Mouse (Mus musculus) spleen, adult 2 months (tissue): ENCODE measurements at regions not wholly inside any gene's neighbourhood (a gene's known extent, or its start where the extent isn't known, plus 50 kb on each side); places are given as distances from the start of the nearest gene placed in this dataset.
A peak's percentile ranks its signal among the peaks of the same experiment; 100 is the strongest.

Experiments used
- DNase-seq, 2 experiments: peaks; one replicate each; pipeline versions ENCODE4 v3.0.0 to v3.0.0-alpha.2; 2012 to 2021; ENCODE audit warnings: low spot score in 2 of 2, low read depth in 1 of 2
- H3K27ac ChIP-seq: fragments of 200-500 bp; 2 replicates; pipeline ENCODE4 v1.5.1; 2012; ENCODE audit warnings: low read length, inconsistent platforms; ENCODE audit not compliant: insufficient read depth
- H3K27me3 ChIP-seq: fragments of 200-500 bp; 2 replicates; pipeline ENCODE4 v1.6.1; 2012; ENCODE audit warnings: mild to moderate bottlenecking, moderate library complexity, low read length, inconsistent platforms; ENCODE audit not compliant: control insufficient read depth, insufficient read depth
- H3K36me3 ChIP-seq: fragments of 200-500 bp; 2 replicates; pipeline ENCODE4 v1.6.1; 2012; ENCODE audit warnings: mild to moderate bottlenecking, low read length, inconsistent platforms; ENCODE audit not compliant: control insufficient read depth, insufficient read depth
- H3K4me1 ChIP-seq: fragments of 200-500 bp; 2 replicates; pipeline ENCODE4 v1.6.1; 2011; ENCODE audit warnings: inconsistent platforms; ENCODE audit not compliant: control insufficient read depth, insufficient read depth, insufficient read length
- H3K4me3 ChIP-seq: fragments of 200-500 bp; 2 replicates; pipeline ENCODE4 v1.5.1; 2011; ENCODE audit warnings: mild to moderate bottlenecking, inconsistent platforms; ENCODE audit not compliant: insufficient read depth, insufficient read length; ENCODE audit errors: extremely low read depth
- CTCF ChIP-seq: fragments of 200-500 bp; IDR thresholded peaks from 2 replicates; pipeline ENCODE4 v1.5.1; 2011; ENCODE audit warnings: mild to moderate bottlenecking, inconsistent platforms; ENCODE audit not compliant: insufficient read depth, insufficient read length, insufficient replicate concordance; ENCODE audit errors: extremely low read depth
- POLR2A ChIP-seq: fragments of 200-500 bp; IDR thresholded peaks from 2 replicates; pipeline ENCODE4 v1.6.1; 2011; ENCODE audit warnings: low read depth, low read length, inconsistent platforms
- WGBS: fragments of 180-500 bp; shearing (Covaris S2); methylation state at CpG from one replicate; pipeline ENCODE4 v1.1.7; 2018; 5-methylcytosine and 5-hydroxymethylcytosine counted together

- Histone ChIP-seq H3K27ac (peak overlapping the region; percentile 25; the same call in 1 of the 2 replicates), H3K27me3 (no peaks in the 10 kb centered on the region), H3K4me3 (peak overlapping the region; percentile 16), H3K36me3 (no peaks in the 10 kb centered on the region), H3K4me1 (peaks cover 12% of the 10 kb centered on the region; the same call in 1 of the 2 replicates)
- DNase-seq = peak; percentile 5 to 14
- 9% methylated on average over 4 of the region's 4 CpGs for WGBS
- no peak for TF ChIP-seq CTCF
- TF ChIP-seq POLR2A = no peak
Measured at GRCm38 (mm10) chr17:44432524-44433295, 244.3 kb downstream of the Clic5 start.

GRCm38 (mm10) chr17:44433296-44433653, 244.9 kb downstream of the Clic5 start:
- DNase-seq = no peak
- Histone ChIP-seq H3K4me3 (no peak overlapping the region), H3K36me3 (no peaks in the 10 kb centered on the region), H3K27me3 (no peaks in the 10 kb centered on the region), H3K27ac (no peak overlapping the region), H3K4me1 (peaks cover 12% of the 10 kb centered on the region; the same call in 1 of the 2 replicates)
- TF ChIP-seq CTCF (no peak), POLR2A (no peak)

- Histone ChIP-seq H3K36me3 (no peaks in the 10 kb centered on the region), H3K4me1 (peaks cover 12% of the 10 kb centered on the region; the same call in 1 of the 2 replicates), H3K4me3 (no peak overlapping the region), H3K27ac (no peak overlapping the region), H3K27me3 (no peaks in the 10 kb centered on the region)
- DNase-seq = no peak
- 53% methylated on average over 9 of the region's 9 CpGs for WGBS
- TF ChIP-seq POLR2A (no peak), CTCF (no peak)
Measured at GRCm38 (mm10) chr17:44436536-44437043, 248.2 kb downstream of the Clic5 start.

- H3K4me1 ChIP-seq = peaks cover 4% of the 10 kb centered on the region; the same call in 1 of the 2 replicates
- no peak for DNase-seq
Measured at GRCm38 (mm10) chr17:44438526-44438925, 250.1 kb downstream of the Clic5 start.

GRCm38 (mm10) chr17:44443460-44443859, 255.1 kb downstream of the Clic5 start:
- Histone ChIP-seq H3K4me3 (no peak overlapping the region), H3K36me3 (no peaks in the 10 kb centered on the region), H3K4me1 (no peaks in the 10 kb centered on the region), H3K27ac (no peak overlapping the region), H3K27me3 (no peaks in the 10 kb centered on the region)
- TF ChIP-seq CTCF (no peak), POLR2A (no peak)
- no peak for DNase-seq
- WGBS = 91% methylated on average over 11 of the region's 11 CpGs

More at GRCm38 (mm10) chr17:44438526-44438925, 250.1 kb downstream of the Clic5 start:
- no peaks in the 10 kb centered on the region for H3K36me3 ChIP-seq
- TF ChIP-seq CTCF (no peak), POLR2A (no peak)
- no peak overlapping the region for H3K4me3 ChIP-seq
- H3K27me3 ChIP-seq = no peaks in the 10 kb centered on the region
- H3K27ac ChIP-seq = no peak overlapping the region

- Histone ChIP-seq H3K4me1 (no peaks in the 10 kb centered on the region), H3K4me3 (no peak overlapping the region), H3K36me3 (no peaks in the 10 kb centered on the region), H3K27ac (no peak overlapping the region), H3K27me3 (no peaks in the 10 kb centered on the region)
- no peak for TF ChIP-seq CTCF
- TF ChIP-seq POLR2A = no peak
- no peak for DNase-seq
- 91% methylated on average over 3 of the region's 3 CpGs for WGBS
Measured at GRCm38 (mm10) chr17:44445361-44445760, 257.0 kb downstream of the Clic5 start.
